Mouse (Mus musculus) forebrain, embryonic 13.5 days (tissue): ENCODE data around the gene G3bp2. TPM values are rescaled to one million over a fixed set of nuclear protein-coding genes. Genes with fewer than 3 reads are reported as not detected.
"Not testable (repeated sequence)": the region's sequence is repeated elsewhere in the genome, so short reads cannot be mapped to it uniquely, and the experiment has no call there.

Source experiments
- ATAC-seq: fragments of 200-750 bp; cut with Nextera tagmentation; 2 replicates; pipeline ENCODE4 v1.8.0; 2017
- H3K27ac ChIP-seq: fragments of 300-500 bp; sonication (generic); 2 replicates; pipeline ENCODE4 v1.5.1; 2015; ENCODE audit warnings: inconsistent platforms, mild to moderate bottlenecking, moderate library complexity
- H3K27me3 ChIP-seq: fragments of 300-500 bp; sonication (generic); 2 replicates; pipeline ENCODE4 v1.6.1; 2015; ENCODE audit warnings: mild to moderate bottlenecking, inconsistent platforms
- H3K36me3 ChIP-seq: fragments of 300-500 bp; sonication (generic); 2 replicates; pipeline ENCODE4 v1.6.1; 2015; ENCODE audit warnings: mild to moderate bottlenecking, inconsistent platforms; ENCODE audit not compliant: poor library complexity, severe bottlenecking
- H3K4me1 ChIP-seq: fragments of 300-500 bp; sonication (generic); 2 replicates; pipeline ENCODE4 v1.6.1; 2015; ENCODE audit warnings: inconsistent platforms
- H3K4me2 ChIP-seq: fragments of 300-500 bp; sonication (generic); 2 replicates; pipeline ENCODE4 v1.6.1; 2015; ENCODE audit warnings: inconsistent platforms, mild to moderate bottlenecking, moderate library complexity
- H3K4me3 ChIP-seq: fragments of 300-500 bp; sonication (generic); 2 replicates; pipeline ENCODE4 v1.5.1; 2015; ENCODE audit warnings: mild to moderate bottlenecking, inconsistent platforms
- H3K9ac ChIP-seq: fragments of 300-500 bp; sonication (generic); 2 replicates; pipeline ENCODE4 v1.6.1; 2015; ENCODE audit warnings: mild to moderate bottlenecking, inconsistent platforms
- H3K9me3 ChIP-seq: fragments of 300-500 bp; sonication (generic); replicated peaks from 2 replicates; pipeline ENCODE4 v1.6.1; 2016; ENCODE audit warnings: inconsistent platforms
- WGBS: fragments of 180-500 bp; shearing (Covaris S2); methylation state at CpG from one replicate; pipeline ENCODE4 v1.1.7; 2015; 5-methylcytosine and 5-hydroxymethylcytosine counted together
- polyA plus RNA-seq: library from polyadenylated mRNA; unstranded; fragments of >200 nt; fragmentation: Nextera tagmentation; extraction: Ambion mirVana; gene quantifications from 2 replicates; pipeline ENCODE4 v1.2.1, GENCODE M21; 2015

The G3bp2 gene
- 337 and 342 TPM in 2 replicates for polyA plus RNA-seq

GRCm38 (mm10) chr5:92083417-92084038, at the start of gene G3bp2:
TSS of gene G3bp2 (minus strand) at chr5:92083719.
- Histone ChIP-seq H3K36me3 (no peaks in the 10 kb centered on the region), H3K4me2 (peak within 1 kb of the TSS; percentile 76), H3K27ac (peak within 1 kb of the TSS; percentile 99), H3K4me3 (peak within 1 kb of the TSS; percentile 97), H3K9ac (peak within 1 kb of the TSS; percentile 95), H3K27me3 (no peaks in the 10 kb centered on the region), H3K4me1 (peaks cover 34% of the 10 kb centered on the region), H3K9me3 (no peaks in the 10 kb centered on the region)
- WGBS, result 0% methylated on average over 61 of the region's 65 CpGs
- peak; percentile 98 for ATAC-seq

GRCm38 (mm10) chr5:92133006-92133405, 49.5 kb upstream of the G3bp2 start:
- H3K4me2 ChIP-seq, H3K9ac ChIP-seq, H3K4me3 ChIP-seq, H3K27ac ChIP-seq, H3K9me3 ChIP-seq, ATAC-seq, H3K27me3 ChIP-seq: not testable (repeated sequence)
- Histone ChIP-seq H3K4me1 (peaks cover 21% of the 10 kb centered on the region), H3K36me3 (peaks cover 22% of the 10 kb centered on the region)
- 80% methylated on average over 4 of the region's 4 CpGs for WGBS

GRCm38 (mm10) chr5:92132127-92132526, 48.6 kb upstream of the G3bp2 start:
- Histone ChIP-seq H3K4me3 (no peak overlapping the region), H3K4me1 (peaks cover 21% of the 10 kb centered on the region), H3K27ac (no peak overlapping the region), H3K36me3 (peaks cover 22% of the 10 kb centered on the region), H3K9ac (no peak overlapping the region), H3K9me3 (no peaks in the 10 kb centered on the region), H3K4me2 (no peak overlapping the region), H3K27me3 (no peaks in the 10 kb centered on the region)
- 93% methylated on average over 4 of the region's 4 CpGs for WGBS
- ATAC-seq, result no peak

GRCm38 (mm10) chr5:92130040-92130682, 46.6 kb upstream of the G3bp2 start:
- H3K36me3 ChIP-seq, result peaks cover 22% of the 10 kb centered on the region
- no peaks in the 10 kb centered on the region for H3K27me3 ChIP-seq
- H3K4me3 ChIP-seq, result no peak overlapping the region
- no peak overlapping the region for H3K9ac ChIP-seq
- 87% methylated on average over 6 of the region's 6 CpGs for WGBS
- H3K9me3 ChIP-seq, result no peaks in the 10 kb centered on the region
- H3K27ac ChIP-seq, result no peak overlapping the region
- ATAC-seq, result no peak
- H3K4me1 ChIP-seq, result peaks cover 8% of the 10 kb centered on the region
- no peak overlapping the region for H3K4me2 ChIP-seq

- H3K4me3 ChIP-seq, result no peak overlapping the region
- H3K4me1 ChIP-seq, result peaks cover 8% of the 10 kb centered on the region
- WGBS, result 55% methylated on average over 1 of the region's 1 CpGs
- ATAC-seq, result no peak
- H3K9ac ChIP-seq, result no peak overlapping the region
- H3K36me3 ChIP-seq, result peaks cover 27% of the 10 kb centered on the region
- H3K27me3 ChIP-seq, result no peaks in the 10 kb centered on the region
- no peak overlapping the region for H3K27ac ChIP-seq
- H3K9me3 ChIP-seq, result no peaks in the 10 kb centered on the region
- no peak overlapping the region for H3K4me2 ChIP-seq
Measured at GRCm38 (mm10) chr5:92129321-92129768, 45.8 kb upstream of the G3bp2 start.

GRCm38 (mm10) chr5:92128570-92128969, 45.1 kb upstream of the G3bp2 start:
- H3K9ac ChIP-seq, result no peak overlapping the region
- no peak overlapping the region for H3K27ac ChIP-seq
- 21% methylated on average over 8 of the region's 8 CpGs for WGBS
- H3K9me3 ChIP-seq, result no peaks in the 10 kb centered on the region
- peaks cover 8% of the 10 kb centered on the region for H3K4me1 ChIP-seq
- 0 out of 2 replicates have a peak, but pooled peaks have one; percentile 51 for ATAC-seq
- peaks cover 35% of the 10 kb centered on the region for H3K36me3 ChIP-seq
- H3K27me3 ChIP-seq, result no peaks in the 10 kb centered on the region
- no peak overlapping the region for H3K4me3 ChIP-seq
- H3K4me2 ChIP-seq, result peak overlapping the region; percentile 14; the same call in 1 of the 2 replicates

- peaks cover 28% of the 10 kb centered on the region for H3K36me3 ChIP-seq
- 94% methylated on average over 10 of the region's 10 CpGs for WGBS
- ATAC-seq, result no peak
- no peaks in the 10 kb centered on the region for H3K9me3 ChIP-seq
- no peak overlapping the region for H3K4me3 ChIP-seq
- H3K9ac ChIP-seq, result no peak overlapping the region
- H3K27ac ChIP-seq, result no peak overlapping the region
- peaks cover 8% of the 10 kb centered on the region for H3K4me1 ChIP-seq
- H3K27me3 ChIP-seq, result no peaks in the 10 kb centered on the region
- H3K4me2 ChIP-seq, result no peak overlapping the region
Measured at GRCm38 (mm10) chr5:92127751-92128150, 44.2 kb upstream of the G3bp2 start.

GRCm38 (mm10) chr5:92127141-92127625, 43.7 kb upstream of the G3bp2 start:
- Histone ChIP-seq H3K4me3 (no peak overlapping the region), H3K4me2 (no peak overlapping the region), H3K4me1 (peaks cover 8% of the 10 kb centered on the region), H3K36me3 (peaks cover 27% of the 10 kb centered on the region), H3K9ac (no peak overlapping the region), H3K9me3 (no peaks in the 10 kb centered on the region), H3K27me3 (no peaks in the 10 kb centered on the region), H3K27ac (no peak overlapping the region)
- ATAC-seq, result no peak
- WGBS, result 78% methylated on average over 9 of the region's 9 CpGs

GRCm38 (mm10) chr5:92125446-92125845, 41.9 kb upstream of the G3bp2 start:
- no peak for ATAC-seq
- H3K9ac ChIP-seq, result no peak overlapping the region

GRCm38 (mm10) chr5:92121636-92122035, 38.1 kb upstream of the G3bp2 start:
- Histone ChIP-seq H3K9me3 (no peaks in the 10 kb centered on the region), H3K4me3 (no peak overlapping the region), H3K27me3 (no peaks in the 10 kb centered on the region), H3K4me2 (no peak overlapping the region), H3K36me3 (peaks cover 12% of the 10 kb centered on the region; the same call in 1 of the 2 replicates), H3K27ac (no peak overlapping the region), H3K9ac (no peak overlapping the region), H3K4me1 (0 out of 2 replicates have a peak, but pooled peaks cover 6% of the 10 kb centered on the region)
- ATAC-seq, result no peak
- 83% methylated on average over 4 of the region's 4 CpGs for WGBS

More at GRCm38 (mm10) chr5:92125446-92125845, 41.9 kb upstream of the G3bp2 start:
- Histone ChIP-seq H3K4me1 (peaks cover 8% of the 10 kb centered on the region), H3K9me3 (no peaks in the 10 kb centered on the region), H3K27me3 (no peaks in the 10 kb centered on the region), H3K4me2 (no peak overlapping the region), H3K4me3 (no peak overlapping the region), H3K27ac (no peak overlapping the region), H3K36me3 (peaks cover 15% of the 10 kb centered on the region)
- 77% methylated on average over 3 of the region's 3 CpGs for WGBS

GRCm38 (mm10) chr5:92117823-92118403, 34.4 kb upstream of the G3bp2 start:
- WGBS, result 60% methylated on average over 12 of the region's 12 CpGs
- H3K9ac ChIP-seq, result no peak overlapping the region
- H3K27me3 ChIP-seq, result peaks cover 8% of the 10 kb centered on the region
- no peak overlapping the region for H3K4me3 ChIP-seq
- ATAC-seq, result peak; percentile 86
- no peak overlapping the region for H3K27ac ChIP-seq
- H3K36me3 ChIP-seq, result no peaks in the 10 kb centered on the region
- no peak overlapping the region for H3K4me2 ChIP-seq
- H3K4me1 ChIP-seq, result peaks cover 6% of the 10 kb centered on the region
- H3K9me3 ChIP-seq, result no peaks in the 10 kb centered on the region

- peaks cover 15% of the 10 kb centered on the region for H3K27me3 ChIP-seq
- peaks cover 15% of the 10 kb centered on the region for H3K4me1 ChIP-seq
- WGBS, result 95% methylated on average over 2 of the region's 2 CpGs
- no peak overlapping the region for H3K4me3 ChIP-seq
- no peak for ATAC-seq
- no peaks in the 10 kb centered on the region for H3K36me3 ChIP-seq
- H3K4me2 ChIP-seq, result no peak overlapping the region
- H3K27ac ChIP-seq, result no peak overlapping the region
- no peak overlapping the region for H3K9ac ChIP-seq
- H3K9me3 ChIP-seq, result no peaks in the 10 kb centered on the region
Measured at GRCm38 (mm10) chr5:92114939-92115338, 31.4 kb upstream of the G3bp2 start.
